Mouse (Mus musculus): ENCODE results near the gene Zfp281. TPM values are rescaled to one million over a fixed set of nuclear protein-coding genes. Genes with fewer than 3 reads are reported as not detected.

The Zfp281 gene
- polyA plus RNA-seq, 1 experiment from 2014 or later, result 25.6 TPM

DNA sequence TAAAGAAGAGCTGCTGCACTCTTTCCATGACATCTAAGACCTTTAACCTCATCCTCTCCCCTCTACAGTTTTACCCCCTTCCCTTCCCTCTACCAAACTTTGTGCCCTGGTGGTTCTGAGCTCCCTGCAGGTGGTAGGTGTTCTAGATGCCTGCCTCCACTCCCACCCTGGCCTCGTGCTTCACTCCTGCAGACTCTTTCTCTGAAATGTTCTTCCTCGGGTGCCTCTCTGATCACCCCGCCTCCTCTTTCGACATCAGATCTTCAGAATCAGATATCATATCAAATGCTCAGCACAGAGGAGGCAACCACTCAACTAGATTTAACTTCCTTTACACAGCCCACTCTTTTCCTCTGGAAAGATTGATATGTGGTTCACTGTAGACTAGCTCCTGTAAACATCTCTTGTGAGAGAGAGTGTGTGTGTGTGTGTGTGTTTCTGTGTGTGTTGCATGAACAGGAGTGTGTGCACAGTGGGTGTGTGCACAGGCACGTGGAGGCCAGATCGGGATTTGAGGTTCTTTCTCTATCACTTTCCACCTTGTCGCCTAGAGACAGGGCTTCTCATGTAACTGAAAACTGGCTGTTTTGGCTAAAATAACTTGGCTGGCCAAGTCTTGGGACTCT, 7.4 kb upstream of the Zfp281 start:
- Histone ChIP-seq H3K4me3 (no peak overlapping the region), H3K4me1 (no peaks in the 10 kb centered on the region), H3K36me3 (no peaks in the 10 kb centered on the region), H3K9me3 (no peaks in the 10 kb centered on the region), H3K4me2 (no peak overlapping the region), H3K9ac (no peak overlapping the region), H3K27ac (no peak overlapping the region), H3K27me3 (no peaks in the 10 kb centered on the region)
- no peak for ATAC-seq (ENCODE audit: insufficient number of reproducible peaks, insufficient read depth, low FRiP score, low TSS enrichment, low read depth)
- 61% methylated on average over 7 of the region's 7 CpGs for WGBS

DNA sequence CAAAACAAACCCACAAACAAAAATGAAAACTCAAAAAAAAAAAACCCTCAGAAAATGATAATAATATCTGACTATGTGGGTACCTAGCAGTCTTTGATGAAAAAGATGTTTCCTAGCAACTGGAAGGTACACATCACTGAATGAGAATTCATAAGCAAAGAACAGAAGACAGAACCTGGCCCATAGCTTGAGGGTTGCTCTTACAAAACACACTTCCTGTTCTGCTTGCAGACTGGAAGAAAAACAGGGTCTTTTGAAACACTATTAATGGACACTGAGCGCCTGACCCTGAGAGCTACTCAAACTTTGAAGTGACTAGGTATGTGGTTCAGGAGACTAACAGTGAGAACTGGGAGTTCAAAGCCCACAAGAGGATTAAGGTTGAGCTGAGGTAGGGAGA, 6.1 kb upstream of the Zfp281 start:
- H3K27me3 ChIP-seq, result no peaks in the 10 kb centered on the region
- no peak for ATAC-seq (ENCODE audit: insufficient number of reproducible peaks, insufficient read depth, low FRiP score, low TSS enrichment, low read depth)
- no peak overlapping the region for H3K27ac ChIP-seq
- WGBS, result 73% methylated on average over 1 of the region's 1 CpGs
- H3K4me2 ChIP-seq, result no peak overlapping the region
- H3K9ac ChIP-seq, result no peak overlapping the region
- no peaks in the 10 kb centered on the region for H3K36me3 ChIP-seq
- no peak overlapping the region for H3K4me3 ChIP-seq
- H3K9me3 ChIP-seq, result no peaks in the 10 kb centered on the region
- no peaks in the 10 kb centered on the region for H3K4me1 ChIP-seq

DNA sequence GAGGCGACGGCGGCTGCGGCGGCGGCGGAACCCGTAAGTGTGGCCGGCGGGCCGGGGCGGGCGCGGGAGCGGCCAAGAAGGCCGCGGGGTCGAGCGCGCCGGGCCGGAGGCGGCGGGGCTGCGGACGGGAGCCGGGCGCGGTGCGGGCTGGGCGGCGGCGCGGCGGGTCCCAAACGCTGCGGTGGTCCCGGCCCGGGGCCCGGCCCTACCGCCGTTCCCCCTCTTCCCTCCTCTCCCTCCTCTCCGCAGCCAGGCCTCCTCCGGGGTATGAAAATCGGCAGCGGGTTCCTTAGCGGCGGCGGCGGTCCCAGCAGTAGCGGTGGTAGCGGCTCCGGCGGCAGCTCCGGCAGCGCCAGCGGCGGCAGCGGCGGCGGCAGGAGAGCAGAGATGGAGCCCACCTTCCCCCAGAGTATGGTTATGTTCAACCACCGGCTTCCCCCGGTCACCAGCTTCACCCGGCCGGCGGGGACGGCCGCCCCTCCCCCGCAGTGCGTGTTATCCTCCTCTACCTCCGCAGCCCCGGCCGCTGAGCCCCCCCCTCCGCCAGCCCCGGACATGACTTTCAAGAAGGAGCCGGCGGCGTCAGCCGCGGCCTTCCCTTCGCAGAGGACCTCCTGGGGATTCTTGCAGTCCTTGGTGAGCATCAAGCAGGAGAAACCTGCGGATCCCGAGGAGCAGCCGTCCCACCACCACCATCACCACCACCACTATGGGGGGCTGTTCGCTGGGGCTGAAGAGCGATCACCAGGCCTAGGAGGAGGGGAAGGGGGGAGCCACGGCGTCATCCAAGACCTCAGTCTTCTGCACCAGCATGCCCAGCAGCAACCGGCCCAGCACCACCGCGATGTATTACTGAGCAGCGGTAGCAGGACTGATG, 556 bp downstream of the Zfp281 start:
- H3K27me3 ChIP-seq, result no peaks in the 10 kb centered on the region
- peak; percentile 62 for ATAC-seq (ENCODE audit: insufficient number of reproducible peaks, insufficient read depth, low FRiP score, low TSS enrichment, low read depth)
- H3K27ac ChIP-seq, result peak overlapping the region; percentile 90
- H3K9ac ChIP-seq, result peak overlapping the region; percentile 97
- H3K4me1 ChIP-seq, result peaks cover 29% of the 10 kb centered on the region
- 1% methylated on average over 74 of the region's 92 CpGs for WGBS
- H3K36me3 ChIP-seq, result peaks cover 26% of the 10 kb centered on the region
- H3K4me3 ChIP-seq, result peak overlapping the region; percentile 90
- peak overlapping the region; percentile 83 for H3K4me2 ChIP-seq
- H3K9me3 ChIP-seq, result no peaks in the 10 kb centered on the region

DNA sequence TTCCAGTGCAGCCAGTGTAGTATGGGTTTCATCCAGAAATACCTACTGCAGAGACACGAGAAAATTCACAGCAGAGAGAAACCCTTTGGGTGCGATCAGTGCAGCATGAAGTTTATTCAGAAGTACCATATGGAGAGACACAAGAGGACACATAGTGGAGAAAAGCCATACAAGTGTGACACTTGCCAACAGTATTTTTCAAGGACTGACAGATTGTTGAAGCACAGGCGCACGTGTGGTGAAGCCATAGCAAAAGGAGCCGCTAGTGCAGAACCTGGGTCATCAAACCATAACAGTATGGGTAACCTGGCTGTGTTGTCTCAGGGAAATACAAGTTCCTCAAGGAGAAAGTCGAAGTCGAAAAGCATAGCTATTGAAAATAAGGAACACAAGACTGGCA, 1.4 kb downstream of the Zfp281 start:
- Histone ChIP-seq H3K27me3 (no peaks in the 10 kb centered on the region), H3K36me3 (peaks cover 31% of the 10 kb centered on the region), H3K4me2 (peak overlapping the region; percentile 83), H3K9me3 (no peaks in the 10 kb centered on the region), H3K27ac (no peak overlapping the region), H3K9ac (peak overlapping the region; percentile 97), H3K4me3 (peak overlapping the region; percentile 90), H3K4me1 (peaks cover 29% of the 10 kb centered on the region)
- ATAC-seq (ENCODE audit: insufficient number of reproducible peaks, insufficient read depth, low FRiP score, low TSS enrichment, low read depth), result no peak
- WGBS, result 86% methylated on average over 7 of the region's 7 CpGs

DNA sequence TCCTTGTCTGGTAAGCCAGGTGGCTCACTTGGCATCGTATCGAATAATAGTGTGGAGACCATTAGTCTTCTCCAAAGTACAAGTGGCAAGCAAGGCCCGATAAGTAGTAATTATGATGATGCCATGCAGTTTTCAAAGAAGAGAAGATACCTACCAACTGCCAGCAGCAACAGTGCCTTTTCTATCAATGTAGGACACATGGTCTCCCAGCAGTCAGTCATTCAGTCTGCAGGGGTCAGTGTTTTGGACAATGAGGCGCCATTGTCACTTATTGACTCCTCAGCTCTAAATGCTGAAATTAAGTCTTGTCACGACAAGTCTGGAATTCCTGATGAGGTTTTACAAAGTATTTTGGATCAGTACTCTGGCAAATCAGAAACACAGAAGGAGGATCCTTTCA, 2.1 kb downstream of the Zfp281 start:
- 90% methylated on average over 5 of the region's 5 CpGs for WGBS
- H3K36me3 ChIP-seq, result peaks cover 31% of the 10 kb centered on the region
- H3K4me1 ChIP-seq, result peaks cover 29% of the 10 kb centered on the region
- no peak overlapping the region for H3K9ac ChIP-seq
- no peaks in the 10 kb centered on the region for H3K27me3 ChIP-seq
- no peak overlapping the region for H3K27ac ChIP-seq
- H3K4me3 ChIP-seq, result no peak overlapping the region
- peak overlapping the region; percentile 83; the same call in 1 of the 2 replicates for H3K4me2 ChIP-seq
- H3K9me3 ChIP-seq, result no peaks in the 10 kb centered on the region
- no peak for ATAC-seq (ENCODE audit: insufficient number of reproducible peaks, insufficient read depth, low FRiP score, low TSS enrichment, low read depth)

DNA sequence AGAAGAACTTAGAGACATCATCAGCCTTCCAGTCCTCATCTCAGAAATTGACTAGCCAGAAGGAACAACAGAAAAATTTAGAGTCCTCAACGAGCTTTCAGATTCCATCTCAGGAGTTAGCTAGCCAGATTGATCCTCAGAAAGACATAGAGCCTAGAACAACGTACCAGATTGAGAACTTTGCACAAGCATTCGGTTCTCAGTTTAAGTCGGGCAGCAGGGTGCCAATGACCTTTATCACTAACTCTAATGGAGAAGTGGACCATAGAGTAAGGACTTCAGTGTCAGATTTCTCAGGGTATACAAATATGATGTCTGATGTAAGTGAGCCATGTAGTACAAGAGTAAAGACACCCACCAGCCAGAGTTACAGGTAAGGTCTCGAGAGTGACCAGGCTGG, 2.9 kb downstream of the Zfp281 start:
- Histone ChIP-seq H3K4me1 (peaks cover 29% of the 10 kb centered on the region), H3K9ac (no peak overlapping the region), H3K4me3 (peak overlapping the region; percentile 6; the same call in 1 of the 2 replicates), H3K27ac (no peak overlapping the region), H3K4me2 (peak overlapping the region; percentile 34), H3K36me3 (peaks cover 31% of the 10 kb centered on the region), H3K27me3 (no peaks in the 10 kb centered on the region), H3K9me3 (no peaks in the 10 kb centered on the region)
- WGBS, result 94% methylated on average over 5 of the region's 5 CpGs
- no peak for ATAC-seq (ENCODE audit: insufficient number of reproducible peaks, insufficient read depth, low FRiP score, low TSS enrichment, low read depth)

DNA sequence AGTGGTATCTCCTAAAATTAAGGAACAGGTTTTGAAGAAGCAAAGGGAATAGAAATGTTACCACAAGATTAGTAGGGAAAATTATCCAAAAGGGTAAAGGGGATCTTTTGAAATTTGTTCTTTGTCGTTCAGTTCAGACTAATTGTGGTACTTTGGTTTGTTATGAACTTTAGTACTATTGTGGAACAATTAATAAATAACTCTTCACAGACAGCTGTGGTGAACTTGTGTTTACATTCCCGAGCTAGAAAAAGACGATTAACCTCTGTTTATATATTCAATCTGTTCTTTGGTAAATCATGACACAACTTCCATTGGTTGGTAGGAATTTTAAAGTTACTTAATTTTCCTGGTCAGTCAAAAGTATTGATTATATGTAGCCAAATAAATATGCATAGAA, 8.2 kb downstream of the Zfp281 start:
- no peak overlapping the region for H3K4me2 ChIP-seq
- no peak for ATAC-seq (ENCODE audit: insufficient number of reproducible peaks, insufficient read depth, low FRiP score, low TSS enrichment, low read depth)
- H3K9me3 ChIP-seq, result no peaks in the 10 kb centered on the region
- H3K4me3 ChIP-seq, result no peak overlapping the region
- 90% methylated on average over 3 of the region's 3 CpGs for WGBS
- H3K27ac ChIP-seq, result no peak overlapping the region
- no peaks in the 10 kb centered on the region for H3K27me3 ChIP-seq
- no peak overlapping the region for H3K9ac ChIP-seq
- 0 out of 2 replicates have a peak, but pooled peaks cover 2% of the 10 kb centered on the region for H3K4me1 ChIP-seq
- H3K36me3 ChIP-seq, result peaks cover 10% of the 10 kb centered on the region; the same call in 1 of the 2 replicates

DNA sequence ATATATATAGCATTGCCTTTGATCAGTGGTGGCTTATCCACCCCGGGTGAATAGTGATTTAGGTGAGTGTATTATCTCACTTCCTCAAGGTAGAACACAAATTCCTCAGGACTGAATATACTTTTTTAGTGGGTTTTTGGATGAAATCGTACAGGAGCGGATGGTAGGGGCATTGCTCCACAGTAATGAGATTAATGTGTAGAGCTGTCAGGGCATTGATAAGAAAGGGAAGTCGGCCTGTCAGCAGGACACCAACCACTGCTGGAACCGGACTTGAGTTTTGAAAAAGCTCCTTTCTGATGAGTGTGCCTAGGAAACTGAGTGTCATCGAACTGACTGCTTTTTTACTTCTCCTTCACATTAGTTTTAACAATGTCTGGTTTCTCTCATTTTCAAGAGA, 10.9 kb downstream of the Zfp281 start:
- Histone ChIP-seq H3K36me3 (0 out of 2 replicates have a peak, but pooled peaks cover 4% of the 10 kb centered on the region), H3K4me3 (no peak overlapping the region), H3K4me1 (no peaks in the 10 kb centered on the region), H3K27me3 (no peaks in the 10 kb centered on the region), H3K9ac (no peak overlapping the region), H3K27ac (no peak overlapping the region), H3K4me2 (no peak overlapping the region), H3K9me3 (no peaks in the 10 kb centered on the region)
- ATAC-seq (ENCODE audit: insufficient number of reproducible peaks, insufficient read depth, low FRiP score, low TSS enrichment, low read depth), result no peak
- 84% methylated on average over 6 of the region's 6 CpGs for WGBS

DNA sequence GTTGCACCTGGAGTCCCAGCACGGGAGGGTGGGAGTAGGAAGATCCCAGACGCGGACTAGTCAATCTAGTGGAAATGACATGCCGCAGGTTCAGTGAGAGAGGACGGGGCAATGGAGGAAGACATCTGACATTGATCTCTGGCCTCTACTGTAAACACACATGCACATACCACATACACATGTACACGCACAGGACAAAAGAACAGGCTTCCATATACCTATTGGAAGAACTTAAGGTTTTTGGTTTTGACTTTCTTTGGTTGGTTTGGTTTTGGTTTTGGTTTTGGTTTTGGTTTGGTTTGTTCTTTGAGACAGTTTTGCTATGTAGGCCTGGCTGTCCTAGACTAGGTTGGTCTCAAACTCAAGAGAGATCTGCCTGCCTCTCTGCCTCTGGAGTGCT, 12.2 kb downstream of the Zfp281 start:
- no peak overlapping the region for H3K4me2 ChIP-seq
- no peaks in the 10 kb centered on the region for H3K36me3 ChIP-seq
- no peak overlapping the region for H3K4me3 ChIP-seq
- no peaks in the 10 kb centered on the region for H3K27me3 ChIP-seq
- ATAC-seq (ENCODE audit: insufficient number of reproducible peaks, insufficient read depth, low FRiP score, low TSS enrichment, low read depth), result no peak
- WGBS, result 92% methylated on average over 6 of the region's 6 CpGs
- no peaks in the 10 kb centered on the region for H3K4me1 ChIP-seq
- H3K27ac ChIP-seq, result no peak overlapping the region
- no peaks in the 10 kb centered on the region for H3K9me3 ChIP-seq
- H3K9ac ChIP-seq, result no peak overlapping the region

DNA sequence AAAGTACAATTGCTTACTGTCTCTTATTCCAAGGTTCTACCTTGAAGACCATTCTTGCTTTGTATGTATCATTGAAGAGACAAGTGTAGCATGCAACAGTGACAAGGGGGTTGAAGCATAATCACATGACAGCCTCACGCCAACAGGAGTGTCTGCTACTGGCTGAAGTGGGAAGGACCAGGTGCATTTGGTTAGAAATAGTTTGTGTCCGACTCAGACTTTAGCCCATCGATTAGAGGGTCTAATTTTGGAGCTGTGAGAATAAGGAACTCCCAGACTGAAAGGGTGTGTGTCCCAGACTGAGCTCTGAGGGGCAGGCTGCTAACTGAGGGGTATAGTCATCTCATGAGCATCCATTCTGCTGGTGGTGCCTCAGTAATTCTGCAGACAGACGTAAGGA, 13.0 kb downstream of the Zfp281 start:
- Histone ChIP-seq H3K27me3 (no peaks in the 10 kb centered on the region), H3K4me1 (no peaks in the 10 kb centered on the region), H3K4me3 (no peak overlapping the region), H3K27ac (no peak overlapping the region), H3K4me2 (no peak overlapping the region), H3K36me3 (no peaks in the 10 kb centered on the region), H3K9ac (no peak overlapping the region), H3K9me3 (no peaks in the 10 kb centered on the region)
- ATAC-seq (ENCODE audit: insufficient number of reproducible peaks, insufficient read depth, low FRiP score, low TSS enrichment, low read depth), result no peak
- 90% methylated on average over 4 of the region's 4 CpGs for WGBS

DNA sequence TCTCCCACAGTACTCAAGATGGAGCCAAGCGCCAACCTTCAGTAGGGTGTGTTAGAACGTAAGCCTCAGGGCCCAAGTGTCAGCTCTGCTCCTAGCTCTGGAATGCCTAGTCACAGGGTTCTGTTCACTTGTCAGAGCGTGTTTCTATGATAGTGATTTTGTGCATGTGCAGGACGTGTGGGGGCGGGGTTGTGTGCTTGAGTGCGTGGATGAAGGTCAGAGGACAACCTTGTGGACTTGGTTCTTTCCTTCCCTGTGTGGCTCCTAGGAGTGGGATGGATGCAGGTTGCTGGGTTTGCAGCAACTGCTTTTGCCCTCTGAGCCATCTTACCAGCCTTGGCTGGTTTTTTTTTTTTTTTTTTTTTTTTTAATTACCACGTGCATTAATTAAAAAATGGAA, 13.5 kb downstream of the Zfp281 start:
- no peaks in the 10 kb centered on the region for H3K9me3 ChIP-seq
- no peak for ATAC-seq (ENCODE audit: insufficient number of reproducible peaks, insufficient read depth, low FRiP score, low TSS enrichment, low read depth)
- no peak overlapping the region for H3K4me2 ChIP-seq
- no peak overlapping the region for H3K27ac ChIP-seq
- H3K27me3 ChIP-seq, result no peaks in the 10 kb centered on the region
- no peaks in the 10 kb centered on the region for H3K36me3 ChIP-seq
- H3K4me3 ChIP-seq, result no peak overlapping the region
- no peak overlapping the region for H3K9ac ChIP-seq
- no peaks in the 10 kb centered on the region for H3K4me1 ChIP-seq
- 84% methylated on average over 7 of the region's 7 CpGs for WGBS

DNA sequence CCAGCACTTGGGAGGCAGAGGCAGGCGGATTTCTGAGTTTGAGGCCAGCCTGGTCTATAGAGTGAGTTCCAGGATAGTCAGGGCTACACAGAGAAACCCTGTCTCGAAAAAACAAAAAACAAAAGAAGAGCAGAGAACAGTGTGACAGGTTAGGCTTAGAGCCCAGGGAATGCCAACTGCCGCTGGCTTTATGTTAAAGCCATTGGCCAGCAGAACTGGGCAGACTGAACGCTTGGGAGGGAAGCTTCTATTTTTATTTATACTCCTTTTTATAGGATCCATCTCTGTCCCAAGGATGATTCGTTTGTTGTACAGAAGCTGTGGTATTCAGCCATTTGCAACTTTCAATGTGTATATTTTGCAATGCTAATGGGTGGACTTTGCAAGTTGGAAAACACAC, 14.0 kb downstream of the Zfp281 start:
- Histone ChIP-seq H3K4me1 (no peaks in the 10 kb centered on the region), H3K9me3 (no peaks in the 10 kb centered on the region), H3K4me2 (no peak overlapping the region), H3K27me3 (no peaks in the 10 kb centered on the region), H3K4me3 (no peak overlapping the region), H3K27ac (no peak overlapping the region), H3K36me3 (no peaks in the 10 kb centered on the region), H3K9ac (no peak overlapping the region)
- 90% methylated on average over 5 of the region's 5 CpGs for WGBS
- no peak for ATAC-seq (ENCODE audit: insufficient number of reproducible peaks, insufficient read depth, low FRiP score, low TSS enrichment, low read depth)
